Mouse (Mus musculus) erythroblast, embryonic 14.5 days (primary cell): ENCODE measurements around the gene Chst4.

Experiments used
- GATA1 ChIP-seq: IDR thresholded peaks from 2 replicates; pipeline ENCODE4 v1.6.1; 2012; ENCODE audit warnings: low read length, inconsistent platforms, mixed read lengths
- TAL1 ChIP-seq: IDR thresholded peaks from 3 replicates; pipeline ENCODE4 v1.6.1; 2012; ENCODE audit warnings: low read length, inconsistent platforms, mixed read lengths

GRCm38 (mm10) chr8:110002953-110003352 lies 36.6 kb downstream of the Chst4 start:
- no peak for TF ChIP-seq GATA1
- no peak for TF ChIP-seq TAL1
